Comparison of ENCODE assay signal across 18 mouse cellular contexts in the genomic region with DNA sequence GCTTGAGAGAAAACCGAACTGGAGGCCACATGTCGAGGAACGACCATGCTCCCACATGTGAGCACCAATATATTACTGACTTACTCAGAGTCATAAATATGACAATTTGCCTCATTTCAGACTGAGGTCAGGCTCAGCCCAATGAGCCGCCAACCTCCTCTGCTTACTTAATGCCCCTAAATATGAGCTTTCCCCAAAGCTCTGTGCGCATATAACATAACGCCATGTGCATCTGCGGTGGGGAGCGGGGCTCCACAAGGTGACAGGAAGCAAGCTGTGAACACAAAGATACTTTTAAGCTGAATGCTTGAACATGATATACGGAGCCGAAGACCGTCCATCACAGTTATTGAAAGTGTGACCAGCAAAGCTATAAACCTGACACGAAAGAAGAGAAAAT.
"Had no signal": no experiment of that assay in that cellular context is flagged by ENCODE, and none has a peak within 500 bp of the region (broad histone marks: within the 10 kb centered on the region; RNA-seq: fewer than 3 reads in every experiment).

No protein-coding gene starts in this region.

- DNase-seq: kidney, adult 8-10 months; kidney, postnatal 10 days; kidney, postnatal 4 days; liver; liver, embryonic 13.5 days; liver, postnatal 0 days; lung, postnatal 14 days; midbrain, embryonic 14.5 days; retina, postnatal 1 day; right cerebral cortex, postnatal 4 days; spleen, adult 18-20 months had no signal

- H3K4me1 ChIP-seq: liver, embryonic 13.5 days; lung, embryonic 15.5 days; midbrain, embryonic 10.5 days; neural tube, embryonic 12.5 days had no signal

- H3K36me3 ChIP-seq: limb, embryonic 12.5 days; liver, embryonic 13.5 days; lung, embryonic 15.5 days; midbrain, embryonic 10.5 days; neural tube, embryonic 12.5 days had no signal

- H3K4me2 ChIP-seq: limb, embryonic 12.5 days; liver, embryonic 13.5 days; lung, embryonic 15.5 days; neural tube, embryonic 12.5 days had no signal

- H3K27ac ChIP-seq: layer of hippocampus, adult 2 months; limb, embryonic 12.5 days; liver, embryonic 13.5 days; lung, embryonic 15.5 days; midbrain, embryonic 10.5 days; neural tube, embryonic 12.5 days had no signal

- H3K27me3 ChIP-seq: liver, embryonic 13.5 days; lung, embryonic 15.5 days; neural tube, embryonic 12.5 days had no signal

- ATAC-seq: intestine, postnatal 0 days; liver, postnatal 0 days had no signal

- H3K4me3 ChIP-seq: layer of hippocampus, adult 2 months; limb, embryonic 12.5 days; liver, embryonic 13.5 days; lung, embryonic 15.5 days; midbrain, embryonic 10.5 days; myocyte; neural tube, embryonic 12.5 days had no signal

- H3K9ac ChIP-seq: limb, embryonic 12.5 days; liver, embryonic 13.5 days; liver, postnatal 0 days; lung, embryonic 15.5 days; neural tube, embryonic 12.5 days had no signal

- H3K9me3 ChIP-seq: limb, embryonic 12.5 days; liver, embryonic 13.5 days; lung, embryonic 15.5 days; midbrain, embryonic 10.5 days; neural tube, embryonic 12.5 days had no signal
